11 mouse cellular contexts compared by ENCODE assay signal in the genomic region with DNA sequence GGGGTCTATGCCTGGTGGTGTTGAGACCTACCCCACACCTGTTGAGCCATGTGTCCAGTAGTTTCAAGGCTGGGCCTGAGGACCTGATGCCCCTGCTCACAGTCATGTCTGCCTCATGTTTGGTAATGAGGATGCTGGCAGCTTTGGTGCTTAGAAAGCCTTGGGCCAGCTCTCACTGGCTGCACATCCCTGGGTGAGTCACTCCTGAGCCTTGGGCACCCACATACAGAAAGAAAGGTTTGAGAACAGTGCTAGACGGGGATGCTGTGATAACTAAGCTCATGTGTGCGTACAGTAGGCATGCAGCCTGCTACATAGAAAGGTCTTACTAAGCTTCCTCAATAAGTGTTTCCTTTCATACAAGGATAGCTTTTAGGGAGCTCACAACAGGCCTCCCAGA. TPM values are rescaled to one million over a fixed set of nuclear protein-coding genes. Genes with fewer than 3 reads are reported as not detected.
DNase-seq lines count a peak whose midpoint lies in the region; ATAC-seq and TF ChIP-seq lines count a peak whose summit lies in the region.
"Had no signal": no experiment of that assay in that cellular context is flagged by ENCODE, and none has a peak within 500 bp of the region (broad histone marks: within the 10 kb centered on the region; RNA-seq: fewer than 3 reads in every experiment).

No protein-coding gene starts in this region.

- H3K4me3 ChIP-seq in intestine, postnatal 0 days (ENCODE audit: low read depth, low read length): no peak overlapping the region
- no peak overlapping the region for H3K4me3 ChIP-seq in intestine, embryonic 16.5 days (ENCODE audit: low read length)
- H3K4me3 ChIP-seq in cortical plate, adult 2 months (ENCODE audit: insufficient read depth, low read length): no peak overlapping the region
- H3K4me3 ChIP-seq: embryonic facial prominence, embryonic 12.5 days; limb, embryonic 13.5 days had no signal

- ATAC-seq in intestine, postnatal 0 days: no peak
- ATAC-seq in intestine, embryonic 16.5 days: no peak
- ATAC-seq: forebrain, postnatal 0 days had no signal

- H3K4me2 ChIP-seq in intestine, postnatal 0 days (replicated peaks; ENCODE audit: low read depth): no peak overlapping the region
- H3K4me2 ChIP-seq in intestine, embryonic 16.5 days (ENCODE audit: low read depth, low read length): no peak overlapping the region
- H3K4me2 ChIP-seq: embryonic facial prominence, embryonic 12.5 days; limb, embryonic 13.5 days had no signal

- H3K27ac ChIP-seq in intestine, postnatal 0 days (ENCODE audit: low read depth, low read length): peak overlapping the region; percentile 21; the same call in 1 of the 2 replicates
- H3K27ac ChIP-seq in intestine, embryonic 16.5 days (ENCODE audit: low read length): no peak overlapping the region
- peak overlapping the region; percentile 42; the same call in 1 of the 2 replicates for H3K27ac ChIP-seq in cortical plate, adult 2 months (ENCODE audit: insufficient read depth, low read length)
- H3K27ac ChIP-seq: embryonic facial prominence, embryonic 12.5 days; limb, embryonic 13.5 days had no signal

- TF ChIP-seq CTCF in intestine, postnatal 0 days (IDR thresholded peaks at IDR 0.05; ENCODE audit: low read depth): no peak
- no peak for TF ChIP-seq CTCF in cortical plate, adult 2 months (IDR thresholded peaks at IDR 0.05; ENCODE audit: extremely low read depth, insufficient read depth, low read length)

- no peak overlapping the region for H3K9ac ChIP-seq in intestine, postnatal 0 days (ENCODE audit: low read depth, low read length)
- H3K9ac ChIP-seq in intestine, embryonic 16.5 days (ENCODE audit: low read depth, low read length): no peak overlapping the region
- H3K9ac ChIP-seq: embryonic facial prominence, embryonic 12.5 days; forebrain, postnatal 0 days; limb, embryonic 13.5 days had no signal

- WGBS in intestine, postnatal 0 days: 93% methylated on average over 2 of the region's 2 CpGs
- WGBS in intestine, embryonic 16.5 days: 93% methylated on average over 2 of the region's 2 CpGs

- H3K4me1 ChIP-seq in intestine, postnatal 0 days (replicated peaks; ENCODE audit: control insufficient read depth, insufficient read depth, low read length): peaks cover 13% of the 10 kb centered on the region
- peaks cover 41% of the 10 kb centered on the region for H3K4me1 ChIP-seq in intestine, embryonic 16.5 days (ENCODE audit: control insufficient read depth, insufficient read depth, low read length)
- H3K4me1 ChIP-seq in cortical plate, adult 2 months (ENCODE audit: control insufficient read depth, insufficient read depth, low read length): peaks cover 9% of the 10 kb centered on the region

- H3K27me3 ChIP-seq in intestine, postnatal 0 days (replicated peaks; ENCODE audit: control insufficient read depth, insufficient read depth, low read length): no peaks in the 10 kb centered on the region
- H3K27me3 ChIP-seq in intestine, embryonic 16.5 days (replicated peaks; ENCODE audit: control insufficient read depth, insufficient read depth, low read length): no peaks in the 10 kb centered on the region
- H3K27me3 ChIP-seq: embryonic facial prominence, embryonic 12.5 days; limb, embryonic 13.5 days had no signal

- H3K9me3 ChIP-seq in intestine, postnatal 0 days (ENCODE audit: control insufficient read depth): no peaks in the 10 kb centered on the region
- H3K9me3 ChIP-seq in intestine, embryonic 16.5 days (ENCODE audit: control insufficient read depth, low read length): no peaks in the 10 kb centered on the region
- H3K9me3 ChIP-seq: embryonic facial prominence, embryonic 12.5 days; limb, embryonic 13.5 days had no signal

- no peak for TF ChIP-seq POLR2A in cortical plate, adult 2 months (IDR thresholded peaks at IDR 0.05; ENCODE audit: extremely low read depth, insufficient read depth, low read length)

- H3K36me3 ChIP-seq in intestine, postnatal 0 days (ENCODE audit: control insufficient read depth, insufficient read depth): no peaks in the 10 kb centered on the region; the same call in 1 of the 2 replicates
- H3K36me3 ChIP-seq in intestine, embryonic 16.5 days (ENCODE audit: control insufficient read depth, insufficient read depth, low read length): no peaks in the 10 kb centered on the region

- DNase-seq in urinary bladder, postnatal 14 days (ENCODE audit: low spot score): peak; percentile 5
- DNase-seq in urinary bladder, postnatal 10 days (ENCODE audit: low spot score): no peak
- DNase-seq in yolk sac, embryonic 10.5 days (ENCODE audit: low spot score): no peak
- no peak for DNase-seq in urinary bladder, postnatal 25 days (ENCODE audit: low spot score)
- DNase-seq: forebrain, postnatal 0 days; thymus, postnatal 4 days had no signal

RNA-seq across cellular contexts. Expression of a gene that starts 40.8 kb away (rescaled TPM):
- polyA plus RNA-seq in intestine, postnatal 0 days (2015; fragmentation: Nextera tagmentation; extraction: Ambion mirVana): 4.6 and 5.9 TPM in 2 replicates
- 7.5 and 8.6 TPM in 2 replicates for polyA plus RNA-seq in intestine, embryonic 16.5 days (2015; fragmentation: Nextera tagmentation; extraction: Ambion mirVana)
- 27.6 and 32.6 TPM in 2 replicates for polyA plus RNA-seq in cortical plate, adult 2 months (2012; rRNA removed)
